Mouse (Mus musculus) bone marrow, adult 2 months (tissue): ENCODE results near the gene Mrpl11. TPM values are rescaled to one million over a fixed set of nuclear protein-coding genes. Genes with fewer than 3 reads are reported as not detected.
"Not testable (repeated sequence)": the region's sequence is repeated elsewhere in the genome, so short reads cannot be mapped to it uniquely, and the experiment has no call there.

Experiments
- H3K27ac ChIP-seq: fragments of 200-500 bp; 2 replicates; pipeline ENCODE4 v1.5.1; 2012; ENCODE audit warnings: low read depth, mild to moderate bottlenecking, control low read depth, inconsistent platforms, low read length; ENCODE audit not compliant: control insufficient read depth, poor library complexity, insufficient read depth
- H3K4me1 ChIP-seq: fragments of 200-500 bp; 2 replicates; pipeline ENCODE4 v1.6.1; 2011; ENCODE audit warnings: low read length; ENCODE audit not compliant: control insufficient read depth, insufficient read depth
- H3K4me3 ChIP-seq: fragments of 200-500 bp; replicated peaks from 2 replicates; pipeline ENCODE3; 2011; ENCODE audit warnings: mild to moderate bottlenecking, low read depth, low read length, control low read depth; ENCODE audit not compliant: control insufficient read depth
- CTCF ChIP-seq: fragments of 200-500 bp; IDR thresholded peaks from 2 replicates; pipeline ENCODE4 v1.5.1; 2011; ENCODE audit warnings: low read length, control low read depth; ENCODE audit not compliant: control insufficient read depth, insufficient read depth
- POLR2A ChIP-seq: fragments of 200-500 bp; IDR thresholded peaks from 2 replicates; pipeline ENCODE4 v1.6.1; 2011; ENCODE audit warnings: low read depth, mild to moderate bottlenecking, control low read depth, low read length, borderline replicate concordance; ENCODE audit not compliant: control insufficient read depth
- WGBS: fragments of 180-500 bp; shearing (Covaris S2); methylation state at CpG from one replicate; pipeline ENCODE4 v1.1.7; 2018; 5-methylcytosine and 5-hydroxymethylcytosine counted together
- polyA plus RNA-seq: library from polyadenylated mRNA; stranded (reverse); fragments of >200 nt; gene quantifications from 2 replicates; pipeline ENCODE4 v1.2.4, GENCODE M21; 2011; ENCODE audit warnings: low replicate concordance; ENCODE audit not compliant: missing spikeins, insufficient read depth, insufficient read length

Mrpl11 gene
- polyA plus RNA-seq, 1 experiment: 60.7 TPM

DNA sequence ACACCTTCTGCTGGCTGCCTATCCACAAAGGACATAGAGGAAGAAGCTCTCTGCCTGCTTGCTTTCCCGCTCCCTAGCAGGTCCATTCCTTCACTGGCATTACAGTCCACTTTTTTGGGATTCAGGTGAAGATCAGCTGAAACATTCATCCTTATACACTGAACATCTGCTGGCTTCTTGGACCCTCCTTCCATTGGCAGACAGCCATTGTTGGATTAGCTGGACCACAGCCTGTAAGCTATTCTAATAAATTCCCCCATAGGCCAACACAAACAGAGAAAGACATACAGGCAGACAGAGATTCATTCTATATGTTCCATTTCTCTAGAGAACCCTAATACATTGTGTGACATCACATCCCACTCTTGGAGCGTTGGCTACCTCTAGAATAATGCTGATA lies 25.1 kb upstream of the Mrpl11 start:
- H3K4me1 ChIP-seq: no peaks in the 10 kb centered on the region
- no peak overlapping the region for H3K4me3 ChIP-seq
- TF ChIP-seq POLR2A (no peak), CTCF (no peak)
- 76% methylated on average over 2 of the region's 2 CpGs for WGBS
- H3K27ac ChIP-seq: no peak overlapping the region

DNA sequence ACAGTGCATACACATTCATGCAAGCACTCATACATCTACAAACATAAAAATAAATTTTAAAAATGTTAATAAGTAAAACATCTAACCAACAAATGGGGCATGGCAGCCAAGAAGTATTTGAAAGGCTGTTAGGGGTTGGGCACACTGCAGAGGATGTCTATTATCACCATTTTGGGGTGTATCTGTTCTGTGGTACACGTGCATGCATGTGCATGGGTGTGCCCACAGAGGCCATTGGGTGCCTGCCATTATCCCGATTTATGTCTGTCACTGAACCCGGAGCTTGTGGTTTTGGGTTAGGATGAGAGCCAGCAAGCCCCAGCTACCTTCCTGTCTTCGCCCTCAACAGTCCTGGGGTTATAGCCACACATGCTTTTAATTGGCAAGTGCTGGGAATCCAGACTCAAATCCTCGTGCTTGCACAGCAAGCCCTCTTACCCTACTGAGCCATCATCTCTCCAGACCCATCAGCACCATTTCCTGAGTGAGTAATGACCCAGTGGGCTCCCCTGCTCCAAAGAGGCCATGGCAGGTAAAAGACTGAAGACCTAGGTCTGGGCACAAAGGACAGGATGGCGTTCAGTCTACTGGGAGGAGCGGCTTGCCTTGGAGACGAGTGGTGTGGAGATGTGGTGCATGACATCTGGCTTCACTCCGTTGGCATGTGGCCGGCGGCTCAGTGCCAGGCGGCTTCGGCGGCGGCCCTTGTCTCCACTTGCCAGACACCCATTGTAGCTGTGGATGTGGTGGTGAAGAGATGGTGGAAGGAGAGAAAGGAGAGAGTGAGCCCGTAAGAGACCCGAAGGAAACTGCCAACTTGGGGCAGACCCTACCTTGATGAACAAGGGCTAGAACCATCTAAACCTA lies 24.3 kb upstream of the Mrpl11 start:
- TF ChIP-seq POLR2A (no peak), CTCF (no peak)
- no peaks in the 10 kb centered on the region for H3K4me1 ChIP-seq
- no peak overlapping the region for H3K4me3 ChIP-seq
- no peak overlapping the region for H3K27ac ChIP-seq
- 60% methylated on average over 17 of the region's 17 CpGs for WGBS

DNA sequence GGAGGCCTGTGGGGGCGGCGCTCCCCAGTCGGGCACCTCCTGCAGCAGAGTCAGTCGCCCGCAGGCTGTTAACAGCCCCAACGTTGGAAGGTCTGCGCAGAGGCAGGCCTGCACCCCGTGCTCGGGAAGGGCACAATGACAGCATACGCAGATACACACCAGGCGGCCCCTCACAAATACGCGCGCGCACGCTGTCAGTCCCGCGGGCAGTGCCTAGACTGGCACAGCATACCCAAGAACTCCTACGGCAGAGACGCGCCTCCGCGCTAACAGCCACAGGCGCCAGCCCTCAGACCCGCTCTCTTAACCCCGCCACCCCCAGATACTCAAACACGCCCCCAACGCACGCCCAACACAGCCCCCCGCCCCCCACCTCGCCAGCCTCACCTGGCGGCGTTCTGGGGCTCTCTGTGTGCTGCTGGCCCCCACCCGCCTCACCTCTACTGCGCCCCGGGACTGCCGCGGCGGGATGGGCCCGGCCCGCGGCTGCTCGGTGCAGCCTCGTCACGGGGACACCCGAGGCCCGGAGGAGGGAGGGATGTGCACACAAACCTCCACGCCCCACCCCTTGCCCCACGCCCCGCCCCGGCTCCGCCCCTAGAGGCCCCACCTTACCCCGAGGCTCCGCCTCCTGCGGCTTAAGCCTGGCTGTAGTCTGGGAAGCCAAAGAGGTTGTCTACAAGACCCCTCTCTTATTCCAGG lies 19.2 kb upstream of the Mrpl11 start, which contains the start of gene Peli3:
Peli3 (minus strand) TSS at position 577 of the 702 bp plus-strand sequence.
- TF ChIP-seq CTCF: no peak
- Histone ChIP-seq H3K4me1 (no peaks in the 10 kb centered on the region), H3K27ac (no peak within 1 kb of the TSS), H3K4me3 (no peak within 1 kb of the TSS)
- under 1% methylated on average over 55 of the region's 55 CpGs for WGBS

DNA sequence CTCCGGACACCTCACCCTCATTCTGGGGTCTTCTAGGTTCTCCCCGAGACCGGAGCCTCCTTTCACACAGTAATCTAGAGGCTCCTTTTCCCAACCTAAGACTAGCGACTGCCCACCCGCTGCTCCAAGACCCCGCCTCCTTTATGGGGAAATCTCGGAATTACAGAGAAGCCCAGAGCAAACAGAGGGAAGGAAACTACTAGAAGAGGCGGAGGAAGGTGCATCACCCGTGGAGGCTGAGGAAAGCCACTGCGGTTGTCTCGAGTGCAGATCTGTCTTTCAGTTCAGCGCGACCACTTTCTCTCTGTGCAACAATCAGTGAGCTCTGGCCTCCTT lies 18.7 kb upstream of the Mrpl11 start:
- no peak overlapping the region for H3K27ac ChIP-seq
- no peak for TF ChIP-seq POLR2A
- no peak for TF ChIP-seq CTCF
- no peak overlapping the region for H3K4me3 ChIP-seq
- no peaks in the 10 kb centered on the region for H3K4me1 ChIP-seq
- WGBS: 6% methylated on average over 13 of the region's 13 CpGs

DNA sequence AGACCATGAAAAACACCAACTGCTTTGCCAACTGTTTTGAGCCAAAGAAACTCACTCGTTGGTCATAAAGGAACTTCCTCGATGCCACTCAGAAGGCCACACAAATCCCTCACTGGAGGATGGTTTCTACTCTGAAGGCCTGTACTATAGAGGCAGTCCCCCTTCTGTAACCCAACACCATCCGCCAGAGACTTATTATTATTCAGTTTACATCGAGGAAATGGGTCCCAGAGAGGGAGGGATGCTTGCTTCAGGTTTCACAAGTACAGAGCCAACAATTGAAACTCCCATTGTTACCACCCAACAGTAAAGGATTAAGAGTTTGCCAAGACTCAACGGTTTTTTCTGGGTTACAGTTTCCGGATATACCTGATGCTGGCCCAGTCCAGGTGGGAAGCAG lies 16.4 kb upstream of the Mrpl11 start:
- TF ChIP-seq POLR2A: no peak
- no peak for TF ChIP-seq CTCF
- no peak overlapping the region for H3K27ac ChIP-seq
- no peak overlapping the region for H3K4me3 ChIP-seq
- H3K4me1 ChIP-seq: no peaks in the 10 kb centered on the region
- WGBS: 40% methylated on average over 6 of the region's 6 CpGs

DNA sequence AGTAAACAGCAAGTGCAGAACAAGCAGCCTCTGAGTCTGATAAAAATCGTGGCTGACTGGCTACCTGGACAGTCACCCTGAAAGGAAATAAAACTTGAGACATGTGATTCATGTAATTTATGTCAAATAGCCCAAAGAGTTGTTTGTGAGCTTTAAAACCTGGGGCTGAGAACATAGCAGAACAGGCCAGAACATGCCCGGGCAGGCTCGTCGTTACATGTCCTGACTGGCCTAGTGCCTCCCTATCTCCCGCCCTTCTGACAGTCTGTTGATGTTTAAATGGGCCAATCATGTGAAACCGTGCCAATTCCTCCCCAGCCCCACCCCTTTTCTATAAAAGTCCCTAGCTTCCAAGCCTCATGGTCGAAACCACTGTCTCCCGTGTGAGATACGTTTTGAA lies 13.3 kb upstream of the Mrpl11 start:
- 83% methylated on average over 9 of the region's 9 CpGs for WGBS
- not testable (repeated sequence) for H3K4me1 ChIP-seq, H3K4me3 ChIP-seq, H3K27ac ChIP-seq

DNA sequence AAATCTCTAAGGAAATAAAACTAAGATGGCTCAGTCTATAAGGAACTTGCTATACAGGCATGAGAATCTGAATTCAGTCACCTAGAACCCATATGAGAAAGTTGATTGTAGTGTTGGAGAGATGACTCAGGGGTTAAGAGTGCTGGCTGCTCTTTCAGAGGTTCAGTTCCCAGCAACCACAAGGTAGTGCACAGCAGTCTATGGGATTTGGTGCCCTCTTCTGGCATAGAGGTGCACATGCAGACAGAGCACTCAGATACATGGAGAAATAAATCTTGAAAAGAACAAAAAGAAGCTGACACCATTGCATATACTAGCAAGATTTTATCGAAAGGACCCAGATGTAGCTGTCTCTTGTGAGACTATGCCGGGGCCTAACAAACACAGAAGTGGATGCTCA lies 6.3 kb downstream of the Mrpl11 start:
- TF ChIP-seq POLR2A (no peak), CTCF (peak; percentile 60)
- 82% methylated on average over 2 of the region's 2 CpGs for WGBS
- Histone ChIP-seq H3K27ac (no peak overlapping the region), H3K4me1 (no peaks in the 10 kb centered on the region), H3K4me3 (no peak overlapping the region)

DNA sequence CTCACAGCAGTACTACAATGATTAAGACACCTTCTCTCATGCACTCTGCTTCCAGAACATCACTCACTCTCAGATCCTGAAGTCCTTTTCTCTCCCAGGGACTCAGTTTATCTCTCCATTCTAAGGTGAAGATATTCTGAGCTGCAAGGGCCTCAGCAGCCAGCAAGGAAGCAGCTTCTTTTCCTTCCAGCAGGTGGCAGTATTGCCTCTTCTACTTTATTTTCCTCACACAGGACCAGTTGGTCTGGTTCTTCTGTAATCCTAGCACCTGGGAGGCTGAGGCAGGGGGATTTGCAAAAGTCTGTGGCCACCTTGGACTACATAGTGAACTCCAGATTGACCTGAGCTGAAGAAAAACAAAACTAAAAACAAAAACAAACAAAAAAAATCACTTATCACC lies 19.8 kb downstream of the Mrpl11 start:
- H3K4me1 ChIP-seq: no peaks in the 10 kb centered on the region
- H3K27ac ChIP-seq: no peak overlapping the region
- no peak overlapping the region for H3K4me3 ChIP-seq
- TF ChIP-seq CTCF (peak; percentile 62), POLR2A (no peak)
